Mouse (Mus musculus) urinary bladder, adult 2 months (tissue): ENCODE measurements at regions not wholly inside any gene's neighbourhood (a gene's known extent, or its start where the extent isn't known, plus 50 kb on each side); places are given as distances from the start of the nearest gene placed in this dataset.

Experiments
- DNase-seq: peaks from one replicate; pipeline ENCODE4 v3.0.0; 2022; ENCODE audit warnings: low spot score

GRCm38 (mm10) chr1:57272593-57272992 is 104.8 kb upstream of the 1700066M21Rik start:
- DNase-seq = no peak

GRCm38 (mm10) chr1:57281549-57281948 is 95.9 kb upstream of the 1700066M21Rik start:
- DNase-seq = no peak

- DNase-seq = no peak
These were observed 81.2 kb upstream of the 1700066M21Rik start for GRCm38 (mm10) chr1:57296186-57296585.

GRCm38 (mm10) chr1:57298557-57298956 is 78.9 kb upstream of the 1700066M21Rik start:
- no peak for DNase-seq

- DNase-seq = no peak
These were observed 76.0 kb upstream of the 1700066M21Rik start for GRCm38 (mm10) chr1:57301260-57301979.

- no peak for DNase-seq
These were observed 75.5 kb upstream of the 1700066M21Rik start for GRCm38 (mm10) chr1:57301980-57302331.

GRCm38 (mm10) chr1:57304757-57305156 is 72.7 kb upstream of the 1700066M21Rik start:
- no peak for DNase-seq

- no peak for DNase-seq
These were observed 54.9 kb upstream of the 1700066M21Rik start for GRCm38 (mm10) chr1:57322535-57322934.

GRCm38 (mm10) chr1:57323118-57323517 is 54.3 kb upstream of the 1700066M21Rik start:
- no peak for DNase-seq

- DNase-seq = no peak
These were observed 51.7 kb upstream of the 1700066M21Rik start for GRCm38 (mm10) chr1:57325585-57326165.
